Mouse (Mus musculus): ENCODE data around the gene Slc20a1. TPM values are rescaled to one million over a fixed set of nuclear protein-coding genes. Genes with fewer than 3 reads are reported as not detected.

Slc20a1 gene
- polyA plus RNA-seq (2016; fragmentation: Nextera tagmentation; extraction: Ambion mirVana) = 48.5 and 50.0 TPM in 2 replicates

DNA sequence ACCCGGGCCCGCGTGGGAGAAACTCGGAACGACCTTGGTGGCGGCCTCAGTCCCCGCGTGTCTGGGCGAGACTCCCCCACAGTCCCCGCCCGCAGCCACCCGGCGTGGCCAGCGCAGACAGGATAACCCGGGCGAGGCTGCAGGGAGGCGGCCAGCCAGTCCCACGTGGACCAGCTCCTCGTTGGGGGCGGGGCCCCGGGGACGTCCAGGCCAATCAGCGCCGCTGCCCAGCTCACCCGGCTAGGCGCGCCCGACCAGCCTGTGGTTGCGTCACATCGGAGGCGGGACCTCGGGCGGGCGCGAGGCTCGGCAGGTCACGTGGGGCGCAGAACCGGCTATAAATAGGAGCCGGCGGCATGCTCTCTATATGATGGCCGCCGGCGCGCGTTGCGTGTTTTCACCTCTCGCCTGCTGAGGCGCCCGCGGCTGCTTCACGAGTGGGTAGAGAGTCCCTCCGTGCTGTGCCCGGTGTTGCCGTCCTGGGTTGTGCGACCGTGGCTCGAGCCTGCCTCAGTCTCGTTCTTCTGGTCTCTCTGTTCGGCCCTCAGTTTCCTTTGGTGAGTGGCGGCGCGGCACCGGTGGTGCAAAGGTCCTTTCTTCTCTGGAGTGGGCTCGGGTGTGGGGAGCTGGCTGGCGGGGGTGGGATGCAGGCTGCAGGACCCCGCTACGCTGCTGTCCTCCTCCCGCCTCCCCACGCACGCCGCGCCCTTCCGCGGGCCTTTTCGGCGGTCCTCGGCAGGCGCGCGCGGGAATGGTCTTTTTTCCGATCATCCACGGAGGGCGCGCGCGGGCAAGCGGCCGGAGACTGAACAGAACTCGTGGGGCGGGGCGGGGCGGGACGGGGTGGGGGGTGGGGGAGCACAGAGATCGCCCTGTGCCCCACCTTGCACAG lies at the start of gene Slc20a1:
Slc20a1 (plus strand) TSS at position 329 of the 892 bp plus-strand sequence.
- H3K27me3 ChIP-seq (replicated peaks) = no peaks in the 10 kb centered on the region
- H3K27ac ChIP-seq = peak within 1 kb of the TSS; percentile 74
- peaks cover 18% of the 10 kb centered on the region for H3K4me1 ChIP-seq
- H3K4me3 ChIP-seq = peak within 1 kb of the TSS; percentile 74
- peak within 1 kb of the TSS; percentile 85 for H3K4me2 ChIP-seq (replicated peaks)
- peaks cover 23% of the 10 kb centered on the region for H3K36me3 ChIP-seq
- H3K9ac ChIP-seq = peak within 1 kb of the TSS; percentile 82
- no peaks in the 10 kb centered on the region for H3K9me3 ChIP-seq
- ATAC-seq (ENCODE audit: low FRiP score, low read depth) = peak; percentile 99
- under 1% methylated on average over 92 of the region's 96 CpGs for WGBS

DNA sequence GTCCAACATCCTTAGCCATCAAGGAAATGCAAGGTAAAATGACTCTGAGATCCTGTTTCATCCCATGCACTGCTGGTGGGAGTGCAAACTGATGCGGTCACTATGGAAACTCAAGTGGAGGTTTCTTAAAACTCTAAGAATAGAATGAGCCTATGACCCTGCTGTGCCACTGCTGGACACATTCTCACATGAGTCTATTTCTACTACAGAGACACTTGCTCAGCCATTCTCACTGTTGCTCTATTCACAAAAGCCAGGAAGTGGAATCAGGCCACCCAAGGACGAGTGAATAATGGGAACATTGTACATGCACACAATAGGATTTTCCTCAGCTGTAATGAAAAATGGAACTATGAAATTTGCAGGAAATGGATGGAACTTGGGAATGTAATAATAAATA lies 49.7 kb upstream of the Slc20a1 start:
- no peaks in the 10 kb centered on the region for H3K4me1 ChIP-seq
- no peak overlapping the region for H3K9ac ChIP-seq
- H3K36me3 ChIP-seq = no peaks in the 10 kb centered on the region
- no peak overlapping the region for H3K4me2 ChIP-seq (replicated peaks)
- H3K27ac ChIP-seq = no peak overlapping the region
- no peak overlapping the region for H3K4me3 ChIP-seq
- H3K27me3 ChIP-seq (replicated peaks) = no peaks in the 10 kb centered on the region
- ATAC-seq (ENCODE audit: low FRiP score, low read depth) = no peak
- WGBS = 40% methylated on average over 2 of the region's 2 CpGs
- H3K9me3 ChIP-seq = no peaks in the 10 kb centered on the region

DNA sequence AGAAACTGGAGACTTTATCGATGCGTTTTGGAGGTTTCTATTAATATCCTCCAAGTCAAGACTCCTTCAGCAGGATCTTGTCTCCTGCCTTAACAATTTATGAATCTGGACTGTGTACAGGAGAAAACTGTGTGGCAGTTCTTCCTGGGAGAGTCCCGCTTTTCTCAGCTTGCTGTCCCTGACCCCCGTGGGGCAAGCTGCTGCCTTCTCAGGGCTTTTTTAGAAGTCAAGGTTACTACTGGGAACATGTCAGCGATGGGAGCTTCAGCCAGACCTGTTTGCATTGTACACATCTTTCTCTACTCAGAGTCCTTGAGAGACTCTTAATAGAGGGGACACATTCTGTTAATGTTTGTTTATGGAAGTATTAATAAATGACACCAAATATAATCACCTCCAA lies 48.2 kb upstream of the Slc20a1 start:
- no peak for ATAC-seq (ENCODE audit: low FRiP score, low read depth)
- Histone ChIP-seq H3K4me2 (replicated peaks) (no peak overlapping the region), H3K4me1 (no peaks in the 10 kb centered on the region), H3K27me3 (replicated peaks) (no peaks in the 10 kb centered on the region), H3K9ac (no peak overlapping the region), H3K36me3 (no peaks in the 10 kb centered on the region), H3K9me3 (no peaks in the 10 kb centered on the region), H3K4me3 (no peak overlapping the region), H3K27ac (no peak overlapping the region)
- 88% methylated on average over 5 of the region's 5 CpGs for WGBS

DNA sequence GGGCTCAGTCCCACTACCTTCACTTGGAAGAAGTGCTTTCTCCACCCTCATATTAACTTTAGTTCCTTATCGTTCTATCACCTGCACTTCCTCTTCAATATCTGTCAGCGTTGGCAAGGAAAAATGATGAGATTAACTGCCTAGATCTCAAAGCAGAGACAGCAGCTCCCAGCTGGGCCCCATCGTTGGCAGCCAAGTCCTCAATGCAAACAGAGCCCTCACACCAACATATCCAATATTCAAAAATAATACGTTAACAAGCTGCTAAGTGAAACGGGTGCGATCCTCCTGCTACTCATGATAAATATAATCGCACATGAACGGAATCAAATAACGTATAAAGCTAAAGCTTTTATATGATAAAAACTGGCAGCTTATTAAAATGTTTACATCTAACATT lies 47.5 kb upstream of the Slc20a1 start:
- no peak overlapping the region for H3K4me2 ChIP-seq (replicated peaks)
- no peaks in the 10 kb centered on the region for H3K4me1 ChIP-seq
- no peaks in the 10 kb centered on the region for H3K27me3 ChIP-seq (replicated peaks)
- H3K36me3 ChIP-seq = no peaks in the 10 kb centered on the region
- H3K27ac ChIP-seq = no peak overlapping the region
- no peak for ATAC-seq (ENCODE audit: low FRiP score, low read depth)
- no peaks in the 10 kb centered on the region for H3K9me3 ChIP-seq
- whole genome bisulfite sequencing = 92% methylated on average over 9 of the region's 9 CpGs
- H3K9ac ChIP-seq = no peak overlapping the region
- no peak overlapping the region for H3K4me3 ChIP-seq

DNA sequence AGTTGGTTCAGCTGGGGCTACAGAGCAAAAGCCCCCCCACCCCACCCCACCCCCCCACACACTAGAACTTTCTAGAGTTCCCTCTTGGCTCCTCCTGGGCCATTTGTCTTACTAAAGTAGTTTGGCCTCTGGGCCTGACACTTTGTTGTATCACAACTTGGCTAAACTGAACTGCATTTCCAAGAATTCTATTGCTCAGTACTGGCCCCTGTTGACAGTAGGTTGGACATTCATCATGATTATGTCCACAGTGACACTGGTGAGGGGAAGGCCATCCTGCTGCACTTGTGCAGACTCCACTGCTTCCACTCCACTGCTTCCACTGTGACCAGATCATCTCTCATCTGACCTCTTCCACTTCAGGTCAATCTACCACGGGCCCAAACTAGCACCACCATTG lies 45.8 kb upstream of the Slc20a1 start:
- no peaks in the 10 kb centered on the region for H3K27me3 ChIP-seq (replicated peaks)
- H3K36me3 ChIP-seq = no peaks in the 10 kb centered on the region
- H3K27ac ChIP-seq = no peak overlapping the region
- no peak overlapping the region for H3K4me3 ChIP-seq
- H3K4me2 ChIP-seq (replicated peaks) = no peak overlapping the region
- H3K9ac ChIP-seq = no peak overlapping the region
- ATAC-seq (ENCODE audit: low FRiP score, low read depth) = no peak
- no peaks in the 10 kb centered on the region for H3K4me1 ChIP-seq
- no peaks in the 10 kb centered on the region for H3K9me3 ChIP-seq
- WGBS = 79% methylated on average over 1 of the region's 1 CpGs

DNA sequence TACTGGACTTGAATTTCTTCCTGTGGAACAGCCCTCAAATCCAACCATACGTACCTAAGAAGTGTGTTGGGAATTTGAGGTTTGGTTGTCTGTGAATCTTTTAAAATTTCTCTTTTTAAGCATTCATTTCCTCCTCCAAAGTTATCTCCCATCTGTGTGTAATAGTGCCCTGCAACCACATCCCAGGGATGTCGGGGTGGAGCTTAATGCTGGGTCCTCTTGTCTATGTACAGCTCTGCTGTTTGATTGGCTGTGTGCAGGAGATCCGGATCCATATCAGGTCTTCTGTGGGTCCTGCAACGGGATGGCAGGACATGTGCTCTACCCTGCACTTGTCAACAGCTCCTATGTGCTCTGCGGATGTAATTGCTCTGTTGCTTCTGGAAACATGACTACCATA lies 33.7 kb upstream of the Slc20a1 start:
- Histone ChIP-seq H3K9ac (no peak overlapping the region), H3K27me3 (replicated peaks) (no peaks in the 10 kb centered on the region), H3K4me1 (no peaks in the 10 kb centered on the region), H3K9me3 (no peaks in the 10 kb centered on the region), H3K36me3 (no peaks in the 10 kb centered on the region), H3K4me2 (replicated peaks) (no peak overlapping the region), H3K4me3 (no peak overlapping the region), H3K27ac (no peak overlapping the region)
- ATAC-seq (ENCODE audit: low FRiP score, low read depth) = no peak
- WGBS = 81% methylated on average over 5 of the region's 5 CpGs

DNA sequence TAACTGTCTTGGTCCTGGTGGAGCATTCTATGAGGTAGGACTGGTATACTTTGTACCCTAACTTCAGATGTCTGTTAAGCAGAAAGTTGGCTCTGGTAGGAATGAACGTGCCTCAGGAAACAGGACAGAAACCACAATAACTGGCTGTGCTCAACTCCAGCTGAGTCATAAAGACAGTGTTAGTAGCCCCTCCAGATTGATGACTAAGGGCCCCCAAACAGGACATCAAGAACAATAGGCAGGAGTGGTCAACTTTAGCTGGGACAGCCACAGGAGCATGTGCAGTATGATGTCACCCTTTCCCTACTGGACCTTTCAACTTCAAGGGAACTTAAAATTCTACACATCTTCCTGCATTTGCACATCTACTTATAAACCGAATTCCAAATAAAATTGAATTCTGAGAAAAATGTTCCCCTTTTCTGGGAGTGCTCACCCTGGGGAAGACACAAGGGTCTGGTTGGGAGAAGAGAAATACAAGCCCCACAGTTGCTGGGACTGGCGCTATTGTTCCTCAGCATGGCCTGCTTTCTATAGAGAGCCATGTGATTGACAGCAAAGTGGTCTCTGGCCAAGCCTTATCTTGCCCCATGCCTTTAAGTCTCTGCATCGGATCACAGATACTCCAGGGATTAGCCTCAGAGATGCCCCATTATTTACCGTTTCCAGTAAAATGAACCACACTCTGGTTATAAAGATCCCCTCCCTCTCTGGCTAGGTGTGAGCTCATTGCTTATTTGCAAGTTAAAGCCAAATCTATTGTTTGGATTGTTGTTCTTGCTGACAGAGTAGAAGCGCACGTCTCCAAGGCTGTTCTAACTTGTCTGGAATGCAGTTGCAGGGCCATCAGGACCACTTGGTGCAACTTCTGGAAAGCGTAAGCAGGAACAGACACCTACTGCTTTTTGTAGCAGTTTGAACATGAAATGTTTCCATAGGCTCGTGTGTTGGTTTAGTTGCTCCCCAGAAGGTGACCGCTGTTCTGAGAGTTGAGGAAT lies 31.8 kb upstream of the Slc20a1 start:
- WGBS = 82% methylated on average over 10 of the region's 10 CpGs
- no peaks in the 10 kb centered on the region for H3K4me1 ChIP-seq
- H3K27me3 ChIP-seq (replicated peaks) = no peaks in the 10 kb centered on the region
- no peak overlapping the region for H3K4me3 ChIP-seq
- no peak overlapping the region for H3K27ac ChIP-seq
- H3K4me2 ChIP-seq (replicated peaks) = no peak overlapping the region
- no peak for ATAC-seq (ENCODE audit: low FRiP score, low read depth)
- H3K36me3 ChIP-seq = no peaks in the 10 kb centered on the region
- H3K9me3 ChIP-seq = no peaks in the 10 kb centered on the region
- H3K9ac ChIP-seq = no peak overlapping the region

DNA sequence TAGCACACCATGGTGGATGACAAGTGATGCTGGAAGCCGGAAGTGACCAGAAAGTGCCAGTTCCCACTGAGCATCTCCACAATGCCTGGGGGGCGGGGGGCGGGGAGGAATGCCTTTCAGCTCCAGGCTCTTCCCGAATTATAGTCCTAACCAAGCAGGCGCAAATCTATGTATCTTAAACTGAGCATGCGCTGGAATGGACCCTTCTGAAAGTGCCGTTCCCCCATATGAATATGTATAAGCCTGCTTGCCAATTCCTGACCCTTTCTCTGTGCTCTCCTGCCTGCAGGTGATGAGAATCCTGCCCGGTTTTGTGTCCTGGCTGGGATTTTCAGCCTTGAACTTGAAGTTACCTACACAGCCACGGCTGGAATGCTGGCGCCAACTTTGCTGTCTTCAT lies 25.2 kb upstream of the Slc20a1 start:
- Histone ChIP-seq H3K27me3 (replicated peaks) (no peaks in the 10 kb centered on the region), H3K9me3 (no peaks in the 10 kb centered on the region), H3K27ac (no peak overlapping the region), H3K4me3 (no peak overlapping the region), H3K4me2 (replicated peaks) (no peak overlapping the region), H3K4me1 (no peaks in the 10 kb centered on the region), H3K9ac (no peak overlapping the region), H3K36me3 (no peaks in the 10 kb centered on the region)
- WGBS = 64% methylated on average over 10 of the region's 10 CpGs
- no peak for ATAC-seq (ENCODE audit: low FRiP score, low read depth)

DNA sequence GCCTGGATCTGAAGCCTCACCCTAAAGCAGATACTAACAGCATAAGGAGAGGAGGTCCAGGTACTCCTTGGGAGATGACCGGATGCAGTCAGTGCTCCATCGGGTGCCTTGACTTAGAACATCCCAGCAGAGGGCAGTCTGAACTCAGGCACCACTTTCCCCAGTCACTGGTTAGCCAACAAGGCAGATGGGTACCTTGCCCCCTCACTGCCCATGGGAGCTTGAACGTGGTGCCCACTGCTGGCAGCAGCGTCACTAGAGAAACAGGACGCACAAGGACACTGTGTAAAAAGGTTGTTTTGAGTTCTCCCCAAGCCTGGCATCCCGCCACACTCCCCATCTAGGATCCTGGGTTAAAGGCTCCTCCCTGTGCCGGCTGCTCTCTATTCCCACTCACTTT lies 24.1 kb upstream of the Slc20a1 start:
- H3K4me3 ChIP-seq = no peak overlapping the region
- WGBS = 49% methylated on average over 7 of the region's 7 CpGs
- no peak for ATAC-seq (ENCODE audit: low FRiP score, low read depth)
- H3K27me3 ChIP-seq (replicated peaks) = no peaks in the 10 kb centered on the region
- H3K27ac ChIP-seq = no peak overlapping the region
- H3K4me1 ChIP-seq = no peaks in the 10 kb centered on the region
- H3K9me3 ChIP-seq = no peaks in the 10 kb centered on the region
- no peaks in the 10 kb centered on the region for H3K36me3 ChIP-seq
- no peak overlapping the region for H3K9ac ChIP-seq
- H3K4me2 ChIP-seq (replicated peaks) = no peak overlapping the region

DNA sequence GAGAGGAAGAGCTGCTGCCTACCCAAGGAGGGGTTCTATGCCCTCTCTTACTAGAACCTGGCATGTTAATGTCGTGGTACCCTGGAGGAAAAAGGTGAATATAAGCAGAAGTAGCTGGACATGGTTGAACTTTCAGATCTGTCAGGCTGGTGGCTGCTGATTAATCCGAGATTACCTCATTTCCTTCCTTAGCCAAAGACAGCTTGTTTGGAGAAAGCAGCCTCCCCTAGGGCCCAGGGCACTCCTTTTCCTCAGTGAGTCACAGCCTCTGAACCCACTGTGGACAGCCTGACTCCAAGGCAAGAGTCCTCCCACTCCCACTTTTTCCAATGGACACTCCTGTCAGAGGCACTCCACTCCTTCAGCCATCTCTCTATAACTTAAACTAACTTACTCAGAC lies 22.9 kb upstream of the Slc20a1 start:
- H3K4me2 ChIP-seq (replicated peaks) = no peak overlapping the region
- H3K4me3 ChIP-seq = no peak overlapping the region
- H3K36me3 ChIP-seq = no peaks in the 10 kb centered on the region
- no peak for ATAC-seq (ENCODE audit: low FRiP score, low read depth)
- H3K4me1 ChIP-seq = no peaks in the 10 kb centered on the region
- no peaks in the 10 kb centered on the region for H3K27me3 ChIP-seq (replicated peaks)
- no peak overlapping the region for H3K27ac ChIP-seq
- no peak overlapping the region for H3K9ac ChIP-seq
- H3K9me3 ChIP-seq = no peaks in the 10 kb centered on the region
- 70% methylated on average over 2 of the region's 2 CpGs for WGBS

DNA sequence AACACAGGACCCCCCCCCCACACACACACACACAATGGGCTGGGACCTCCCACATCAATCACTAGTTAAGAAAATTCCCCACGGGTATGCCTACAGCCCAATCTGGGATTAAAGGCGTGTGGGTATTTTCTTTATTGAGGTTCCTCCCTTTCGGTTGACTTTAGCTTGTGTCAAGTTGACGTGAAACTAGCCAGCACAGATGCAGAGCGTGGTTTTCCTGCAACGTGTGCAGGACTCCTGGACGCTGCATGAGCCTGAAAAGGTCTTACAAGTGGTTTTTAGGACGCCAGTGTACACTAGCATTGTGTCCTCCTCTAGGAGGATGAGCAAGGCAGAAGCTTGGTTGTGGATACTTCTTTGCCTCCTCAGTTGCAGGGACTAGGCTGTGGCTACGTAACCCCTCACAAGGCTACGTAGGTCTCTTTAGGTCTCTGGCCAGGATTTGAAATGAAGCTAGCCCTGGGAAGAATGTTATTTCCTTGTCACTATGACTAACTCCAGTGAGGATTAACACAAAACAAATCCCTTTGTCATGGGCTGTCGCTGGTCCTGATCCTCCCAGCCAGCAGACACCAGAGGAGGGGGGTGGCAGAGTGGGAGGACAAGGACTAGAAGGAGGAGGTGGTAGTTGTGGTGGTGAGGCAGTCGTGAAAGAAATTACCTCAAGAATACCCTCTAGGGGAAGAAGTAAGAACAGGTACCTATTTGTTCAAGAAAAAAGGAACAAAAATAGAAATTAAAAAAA lies 21.7 kb upstream of the Slc20a1 start:
- ATAC-seq (ENCODE audit: low FRiP score, low read depth) = no peak
- no peaks in the 10 kb centered on the region for H3K27me3 ChIP-seq (replicated peaks)
- H3K4me2 ChIP-seq (replicated peaks) = no peak overlapping the region
- H3K4me1 ChIP-seq = no peaks in the 10 kb centered on the region
- H3K9ac ChIP-seq = no peak overlapping the region
- 77% methylated on average over 12 of the region's 12 CpGs for WGBS
- no peaks in the 10 kb centered on the region for H3K9me3 ChIP-seq
- no peak overlapping the region for H3K27ac ChIP-seq
- no peaks in the 10 kb centered on the region for H3K36me3 ChIP-seq
- H3K4me3 ChIP-seq = no peak overlapping the region

DNA sequence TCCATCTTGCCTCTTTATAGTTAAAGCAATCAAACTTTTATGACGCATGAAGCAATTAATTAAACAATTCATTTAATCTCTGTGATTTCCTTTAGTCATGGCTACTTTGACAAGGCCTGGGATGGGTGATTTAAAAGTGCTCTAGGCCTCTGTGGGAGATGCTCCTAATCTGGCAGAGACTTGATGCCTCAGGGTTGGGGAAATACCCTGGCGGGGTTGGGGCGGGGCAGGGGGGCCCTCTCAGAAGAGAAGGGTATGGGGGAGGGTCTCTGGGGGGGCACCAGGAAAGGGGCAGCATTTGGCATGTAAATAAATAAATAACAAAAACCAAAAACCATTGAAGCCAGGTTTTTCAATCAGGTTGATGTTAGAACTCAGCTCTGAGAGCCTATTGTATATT lies 20.9 kb upstream of the Slc20a1 start:
- Histone ChIP-seq H3K9ac (no peak overlapping the region), H3K4me2 (replicated peaks) (no peak overlapping the region), H3K36me3 (no peaks in the 10 kb centered on the region), H3K27ac (no peak overlapping the region), H3K4me3 (no peak overlapping the region), H3K27me3 (replicated peaks) (no peaks in the 10 kb centered on the region), H3K9me3 (no peaks in the 10 kb centered on the region), H3K4me1 (no peaks in the 10 kb centered on the region)
- no peak for ATAC-seq (ENCODE audit: low FRiP score, low read depth)
- WGBS = 55% methylated on average over 3 of the region's 3 CpGs
